Mouse (Mus musculus) neutrophil, adult 5-6 weeks (primary cell): ENCODE measurements around the gene Foxo1. TPM values are rescaled to one million over a fixed set of nuclear protein-coding genes. Genes with fewer than 3 reads are reported as not detected.

Experiments
- ATAC-seq: fragments of 151-379, 151-347 bp; 2 replicates; pipeline ENCODE4 v1.8.0; 2017; ENCODE audit warnings: mild to moderate bottlenecking, moderate TSS enrichment; ENCODE audit not compliant: insufficient number of reproducible peaks, poor library complexity, low FRiP score, severe bottlenecking; ENCODE audit errors: extremely low read depth
- total RNA-seq: library from RNA; stranded (forward); fragments of 200-1000 nt; gene quantifications from 2 replicates; pipeline ENCODE4 v1.2.3, GENCODE M21; 2017

Gene Foxo1
- total RNA-seq, 1 experiment from 2014 or later = 23.4 TPM

- ATAC-seq = no peak
Measured at GRCm38 (mm10) chr3:52297291-52298018, 29.3 kb downstream of the Foxo1 start.

GRCm38 (mm10) chr3:52298683-52299082, 30.5 kb downstream of the Foxo1 start:
- ATAC-seq = no peak

GRCm38 (mm10) chr3:52299376-52299775, 31.2 kb downstream of the Foxo1 start:
- ATAC-seq = no peak

- ATAC-seq = 0 out of 2 replicates have a peak, but pooled peaks have one; percentile 24
Measured at GRCm38 (mm10) chr3:52300517-52300916, 32.4 kb downstream of the Foxo1 start.

- ATAC-seq = no peak
Measured at GRCm38 (mm10) chr3:52303301-52303700, 35.2 kb downstream of the Foxo1 start.

GRCm38 (mm10) chr3:52308586-52309321, 40.6 kb downstream of the Foxo1 start:
- ATAC-seq = no peak

- no peak for ATAC-seq
Measured at GRCm38 (mm10) chr3:52320516-52321270, 52.6 kb downstream of the Foxo1 start.

GRCm38 (mm10) chr3:52322401-52323385, 54.6 kb downstream of the Foxo1 start:
- ATAC-seq = no peak

- no peak for ATAC-seq
Measured at GRCm38 (mm10) chr3:52325006-52325405, 56.9 kb downstream of the Foxo1 start.

- ATAC-seq = no peak
Measured at GRCm38 (mm10) chr3:52326687-52327086, 58.6 kb downstream of the Foxo1 start.

- ATAC-seq = no peak
Measured at GRCm38 (mm10) chr3:52327146-52327545, 59.0 kb downstream of the Foxo1 start.

GRCm38 (mm10) chr3:52331709-52332108, 63.6 kb downstream of the Foxo1 start:
- ATAC-seq = no peak

- no peak for ATAC-seq
Measured at GRCm38 (mm10) chr3:52338761-52339160, 70.6 kb downstream of the Foxo1 start.

GRCm38 (mm10) chr3:52340336-52341034, 72.3 kb downstream of the Foxo1 start:
- ATAC-seq = peak; percentile 56

- no peak for ATAC-seq
Measured at GRCm38 (mm10) chr3:52342226-52342625, 74.1 kb downstream of the Foxo1 start.

- ATAC-seq = no peak
Measured at GRCm38 (mm10) chr3:52342801-52343200, 74.7 kb downstream of the Foxo1 start.

GRCm38 (mm10) chr3:52343270-52344070, 75.3 kb downstream of the Foxo1 start:
- peak; percentile 61; the same call in 1 of the 2 replicates for ATAC-seq
